Mouse (Mus musculus): ENCODE results near the gene 1500015O10Rik.

Gene 1500015O10Rik

GRCm38 (mm10) chr1:43772694-43773093, 42.3 kb downstream of the 1500015O10Rik start:
- DNase-seq (ENCODE audit: extremely low spot score, low read depth, low spot score), result no peak

- no peak for DNase-seq (ENCODE audit: extremely low spot score, low read depth, low spot score)
Measured at GRCm38 (mm10) chr1:43774126-43774525, 43.7 kb downstream of the 1500015O10Rik start.

- no peak for DNase-seq (ENCODE audit: extremely low spot score, low read depth, low spot score)
Measured at GRCm38 (mm10) chr1:43776106-43776505, 45.7 kb downstream of the 1500015O10Rik start.

GRCm38 (mm10) chr1:43781195-43781594, 50.8 kb downstream of the 1500015O10Rik start:
- DNase-seq (ENCODE audit: extremely low spot score, low read depth, low spot score), result no peak

GRCm38 (mm10) chr1:43781672-43782071, 51.3 kb downstream of the 1500015O10Rik start:
- no peak for DNase-seq (ENCODE audit: extremely low spot score, low read depth, low spot score)

DNA sequence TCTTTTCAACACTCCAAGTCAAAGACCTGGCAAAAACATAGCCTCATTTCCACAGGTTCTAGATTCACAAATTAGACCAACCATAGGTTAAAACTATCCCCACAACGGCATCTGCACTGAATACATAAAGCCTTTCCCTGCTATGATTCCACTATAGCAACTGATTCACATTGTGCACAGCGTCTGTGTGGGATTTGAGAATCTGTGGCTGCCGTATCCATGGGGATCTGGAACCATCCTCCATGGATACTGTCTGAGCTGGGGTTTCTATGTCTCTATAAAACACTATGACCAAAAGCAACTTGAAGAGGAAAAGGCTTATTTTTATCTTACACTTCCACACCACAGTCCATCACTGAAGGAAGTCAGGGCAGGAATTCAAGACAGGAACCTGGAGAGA, 52.3 kb downstream of the 1500015O10Rik start:
- DNase-seq (ENCODE audit: extremely low spot score, low read depth, low spot score), result no peak

- DNase-seq (ENCODE audit: extremely low spot score, low read depth, low spot score), result no peak
Measured at GRCm38 (mm10) chr1:43783186-43783585, 52.8 kb downstream of the 1500015O10Rik start.

DNA sequence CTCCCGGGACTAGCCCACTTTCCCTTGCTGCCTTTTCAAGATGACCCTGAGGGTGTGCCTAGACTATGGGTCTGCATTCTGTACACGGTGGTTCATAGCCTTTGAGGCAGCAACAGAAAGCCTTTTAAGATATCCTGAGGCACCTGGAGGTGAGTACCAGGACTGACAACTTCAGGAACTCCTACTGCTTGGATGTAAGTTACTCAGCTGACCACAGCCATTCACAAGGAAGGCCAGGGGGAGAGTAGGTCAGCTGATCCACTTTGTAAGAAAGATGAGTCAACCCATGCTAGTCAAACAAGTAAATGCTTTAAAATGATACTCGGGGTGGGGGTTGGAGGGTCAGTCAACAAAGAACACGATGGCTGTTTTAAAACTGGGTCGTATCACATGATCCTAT, 54.9 kb downstream of the 1500015O10Rik start:
- no peak for DNase-seq (ENCODE audit: extremely low spot score, low read depth, low spot score)

- no peak for DNase-seq (ENCODE audit: extremely low spot score, low read depth, low spot score)
Measured at GRCm38 (mm10) chr1:43786711-43787110, 56.3 kb downstream of the 1500015O10Rik start.

- DNase-seq (ENCODE audit: extremely low spot score, low read depth, low spot score), result no peak
Measured at GRCm38 (mm10) chr1:43789765-43790164, 59.4 kb downstream of the 1500015O10Rik start.
